Mouse (Mus musculus): ENCODE data around the gene Cldn6. TPM values are rescaled to one million over a fixed set of nuclear protein-coding genes. Genes with fewer than 3 reads are reported as not detected.

Cldn6 gene
- total RNA-seq (2021), result not detected

DNA sequence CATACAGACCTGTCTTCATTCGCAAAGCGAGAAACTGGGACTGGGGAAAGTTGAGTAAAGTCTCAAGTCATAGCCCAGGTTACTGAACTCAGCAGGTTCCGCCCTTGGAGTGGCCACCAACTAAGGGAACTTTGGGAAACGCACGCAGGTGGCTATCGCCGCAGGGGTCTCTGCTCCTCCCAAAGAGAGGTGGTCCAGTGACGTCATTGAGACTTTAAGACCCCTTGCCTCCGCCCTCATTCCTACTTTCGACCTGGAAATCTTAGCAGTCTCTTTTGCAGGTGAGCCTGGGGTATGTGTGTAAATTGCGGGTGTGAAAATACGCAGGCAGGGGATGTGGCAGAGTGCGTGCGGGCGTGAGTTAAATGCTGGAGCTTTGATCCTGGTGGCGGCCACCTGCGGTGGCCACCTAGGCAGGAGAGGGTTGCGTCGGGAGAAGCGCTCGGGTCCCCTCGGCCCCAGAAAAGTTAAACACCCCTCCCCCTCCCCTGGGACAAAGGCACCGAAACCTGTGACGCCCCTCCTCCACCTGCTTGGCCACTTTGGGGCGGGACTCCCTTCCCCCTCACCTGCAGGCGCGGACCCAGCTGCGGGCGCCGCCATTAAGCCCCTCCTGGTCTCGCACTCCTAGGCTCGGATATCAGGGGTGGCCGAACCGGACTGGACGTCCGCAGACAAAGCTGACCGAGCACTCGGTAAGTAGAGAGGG lies at the start of gene Cldn6:
Gene Cldn6, plus strand, starts transcription at position 123 of the 709 bp plus-strand sequence.
- DNase-seq (ENCODE audit: low spot score), result no peak
- intact Hi-C loops (cut with DNase I), result loop anchor here (1.0 kb wide), 1 partner anchor 46 kb away; no protein-coding TSS in a partner anchor

GRCm38 (mm10) chr17:23630195-23631020 lies 48.6 kb upstream of the Cldn6 start:
- peak; percentile 49 for DNase-seq (ENCODE audit: low spot score)
- intact Hi-C loops (cut with DNase I), result loop anchor here (1.0 kb wide), 1 partner anchor 60 kb away; no protein-coding TSS in a partner anchor

DNA sequence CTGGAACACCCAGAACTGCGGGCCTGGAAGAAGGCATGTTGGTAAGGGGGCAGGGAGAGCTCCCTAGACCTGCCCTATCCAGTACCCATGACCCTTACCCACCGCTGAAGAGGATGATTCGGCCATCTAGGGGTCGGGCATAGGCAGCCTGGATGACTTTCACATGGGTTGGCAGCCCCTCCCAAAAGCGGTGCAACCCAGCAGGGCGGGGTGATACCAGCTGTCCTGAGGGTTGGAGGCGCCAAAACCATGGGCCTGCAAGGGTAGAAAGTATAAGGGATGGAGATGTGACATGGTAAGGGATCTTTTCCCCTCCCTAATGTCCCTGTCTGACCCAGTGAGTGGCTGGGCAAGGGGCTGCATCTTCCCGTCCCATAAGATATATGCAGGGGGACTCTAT lies 47.8 kb upstream of the Cldn6 start:
- intact Hi-C loops (cut with DNase I), result no loop called here

DNA sequence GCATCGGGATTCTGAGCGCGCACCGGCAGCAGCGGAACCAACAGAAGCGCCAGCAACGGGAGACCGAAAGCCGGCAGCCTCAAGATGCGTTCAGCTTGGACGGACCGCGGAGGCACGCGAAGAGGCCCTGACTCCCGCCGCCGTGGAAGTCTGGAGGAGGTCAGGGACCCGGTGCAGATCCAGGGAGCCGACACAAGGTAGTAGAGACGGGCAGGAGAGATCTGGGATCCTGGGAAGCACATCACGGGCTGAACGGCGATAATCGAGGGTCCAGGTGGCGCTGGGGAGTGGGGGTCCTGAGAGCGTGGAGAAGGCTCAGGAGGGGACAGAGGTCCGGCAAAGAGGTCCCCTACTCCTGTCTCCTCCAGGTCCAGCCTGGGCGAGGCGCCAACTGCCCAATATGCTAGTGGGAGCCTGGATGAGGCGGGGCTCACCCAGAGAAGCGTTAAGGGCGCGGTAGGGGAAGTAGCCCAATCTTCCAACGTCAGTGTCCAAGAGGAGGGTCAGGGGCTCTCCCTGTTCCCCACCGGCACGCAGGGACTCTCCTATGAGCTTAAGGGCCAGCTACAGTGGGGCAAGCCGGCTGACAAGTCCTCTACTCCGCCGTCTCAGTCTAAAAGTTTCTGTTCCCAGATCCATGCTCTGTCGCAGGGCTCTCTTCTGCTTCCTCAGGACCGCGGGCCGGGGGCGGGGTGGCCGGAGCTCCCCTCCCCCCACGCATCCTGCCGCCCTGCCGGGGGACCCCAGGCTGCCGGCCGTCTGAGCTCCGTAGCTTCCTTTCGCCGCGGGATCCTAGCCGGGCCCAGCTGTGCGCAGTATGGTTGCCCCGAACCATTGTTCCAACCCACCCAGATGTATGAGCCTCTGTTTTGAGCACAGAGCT lies 34.2 kb upstream of the Cldn6 start, which contains the start of gene Mmp25:
Gene Mmp25, minus strand, starts transcription at position 665 of the 883 bp plus-strand sequence.
- DNase-seq (ENCODE audit: low spot score), result no peak
- intact Hi-C loops (cut with DNase I), result no loop called here

More for the DNA sequence above, 47.8 kb upstream of the Cldn6 start:
- no peak for DNase-seq (ENCODE audit: low spot score)

DNA sequence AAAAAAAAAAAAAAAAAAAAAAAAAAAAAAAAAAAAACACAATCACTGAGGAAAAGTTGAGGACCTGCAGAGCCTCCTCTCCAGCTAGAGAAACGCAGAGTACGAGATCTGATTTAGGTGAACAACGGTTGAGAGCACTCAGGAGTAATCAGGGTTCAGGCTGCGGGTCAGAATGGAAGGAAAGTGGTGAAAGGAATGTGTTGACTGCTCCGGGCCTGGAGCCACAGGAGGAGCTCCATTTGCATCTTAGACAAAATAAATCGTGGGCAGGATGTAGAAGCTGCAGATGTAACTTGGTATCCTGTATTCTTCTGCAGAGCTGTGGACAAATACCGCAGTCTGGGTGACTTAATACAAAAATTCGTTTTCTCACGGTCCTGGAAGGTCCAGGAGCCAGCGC lies 33.2 kb upstream of the Cldn6 start:
- intact Hi-C loops (cut with DNase I), result no loop called here
- DNase-seq (ENCODE audit: low spot score), result no peak

DNA sequence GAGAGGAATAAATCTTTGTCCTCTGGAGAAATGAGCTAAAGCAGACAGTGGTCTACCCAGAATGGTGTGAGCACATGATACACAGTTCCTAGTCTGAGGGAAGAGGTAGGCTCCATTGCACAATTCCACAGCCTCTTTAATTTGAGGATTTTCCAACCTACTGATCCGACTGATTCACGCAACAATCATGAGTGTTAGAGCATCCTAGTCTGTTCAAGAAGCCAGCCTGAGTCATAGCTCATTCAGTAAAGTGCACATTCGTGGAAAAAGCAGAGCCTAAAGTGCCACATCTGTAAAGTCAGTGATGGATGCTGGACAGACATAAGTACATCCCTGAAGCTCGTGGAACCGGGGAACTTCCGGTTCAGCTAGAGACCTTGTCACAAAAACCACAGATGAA lies 27.7 kb upstream of the Cldn6 start:
- intact Hi-C loops (cut with DNase I), result no loop called here
- no peak for DNase-seq (ENCODE audit: low spot score)

GRCm38 (mm10) chr17:23653324-23653723 lies 25.7 kb upstream of the Cldn6 start:
- DNase-seq (ENCODE audit: low spot score), result no peak
- intact Hi-C loops (cut with DNase I), result no loop called here

- no peak for DNase-seq (ENCODE audit: low spot score)
- intact Hi-C loops (cut with DNase I), result no loop called here
Observed at GRCm38 (mm10) chr17:23654001-23654400, 25.0 kb upstream of the Cldn6 start.

DNA sequence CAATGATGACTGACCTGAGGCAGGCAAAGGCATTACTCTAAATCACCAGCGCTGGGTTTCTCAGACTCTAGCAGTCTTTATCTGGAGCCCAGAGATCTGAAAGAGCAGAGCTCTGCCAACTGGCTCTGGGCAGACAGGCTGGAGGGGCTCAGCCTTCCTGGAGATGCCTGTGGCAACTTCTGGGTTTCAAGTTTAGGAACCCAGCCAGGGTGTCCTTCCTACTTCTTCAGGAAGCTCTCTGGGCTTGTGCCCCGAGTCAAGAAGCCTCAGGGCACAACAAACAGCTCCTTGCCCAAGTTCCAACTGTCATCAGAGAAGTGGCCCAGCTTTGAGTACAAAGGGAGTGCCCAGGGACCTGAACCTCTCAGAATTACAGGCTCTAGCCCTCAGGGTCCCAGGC lies 24.6 kb upstream of the Cldn6 start:
- intact Hi-C loops (cut with DNase I), result no loop called here
- DNase-seq (ENCODE audit: low spot score), result no peak

DNA sequence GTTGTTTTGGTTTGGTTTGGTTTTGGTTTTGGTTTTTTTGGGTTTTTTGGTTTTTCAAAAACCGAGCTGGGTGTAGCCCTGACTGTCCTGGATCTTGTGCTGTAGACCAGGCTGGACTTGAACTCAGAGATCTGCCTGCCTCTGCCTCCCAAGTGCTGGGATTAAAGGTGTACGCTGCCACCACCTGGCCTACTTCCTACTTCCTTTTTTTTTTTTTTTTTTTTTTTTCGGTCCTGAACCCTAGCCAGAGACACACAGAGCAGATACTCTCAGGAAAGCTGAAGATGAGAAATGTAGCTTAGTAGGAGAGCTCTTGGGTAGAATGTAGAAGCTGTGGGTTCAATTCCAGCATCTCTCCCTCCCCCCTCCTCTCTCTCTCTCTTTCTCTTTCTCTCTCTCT lies 20.6 kb upstream of the Cldn6 start:
- DNase-seq (ENCODE audit: low spot score), result no peak
- intact Hi-C loops (cut with DNase I), result no loop called here

GRCm38 (mm10) chr17:23660117-23660875 lies 18.8 kb upstream of the Cldn6 start, which contains the start of gene Bicdl2:
Gene Bicdl2, plus strand, starts transcription at chr17:23660506.
- DNase-seq (ENCODE audit: low spot score), result no peak

GRCm38 (mm10) chr17:23660876-23661200 lies 18.2 kb upstream of the Cldn6 start:
- no peak for DNase-seq (ENCODE audit: low spot score)
- intact Hi-C loops (cut with DNase I), result loop anchor here (1.0 kb wide), 1 partner anchor 44 kb away; no protein-coding TSS in a partner anchor

More at GRCm38 (mm10) chr17:23660117-23660875, 18.8 kb upstream of the Cldn6 start, which contains the start of gene Bicdl2:
- intact Hi-C loops (cut with DNase I), result no loop called here

DNA sequence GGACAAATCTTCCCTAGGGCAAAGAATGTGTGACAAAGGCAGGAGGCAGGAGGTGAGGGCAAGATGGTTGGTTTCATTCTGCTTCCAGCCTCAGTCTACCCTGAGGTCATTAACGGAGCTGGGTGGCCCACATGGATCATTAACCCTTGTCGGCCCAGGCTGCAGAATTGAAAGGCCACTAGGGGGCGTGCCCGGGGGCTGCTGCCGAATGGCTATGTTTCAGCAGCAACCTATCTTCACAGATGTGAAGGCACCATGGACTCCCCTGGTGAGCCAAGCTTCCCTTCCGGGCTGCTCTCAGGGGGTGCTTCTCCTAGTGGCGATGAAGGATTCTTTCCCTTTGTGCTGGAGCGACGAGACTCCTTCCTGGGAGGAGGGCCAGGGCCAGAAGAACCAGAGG lies 17.5 kb upstream of the Cldn6 start:
- no peak for DNase-seq (ENCODE audit: low spot score)
- intact Hi-C loops (cut with DNase I), result loop anchor here (1.0 kb wide), 1 partner anchor 44 kb away; no protein-coding TSS in a partner anchor

- intact Hi-C loops (cut with DNase I), result no loop called here
- DNase-seq (ENCODE audit: low spot score), result no peak
Observed at GRCm38 (mm10) chr17:23664556-23665021, 14.5 kb upstream of the Cldn6 start.

DNA sequence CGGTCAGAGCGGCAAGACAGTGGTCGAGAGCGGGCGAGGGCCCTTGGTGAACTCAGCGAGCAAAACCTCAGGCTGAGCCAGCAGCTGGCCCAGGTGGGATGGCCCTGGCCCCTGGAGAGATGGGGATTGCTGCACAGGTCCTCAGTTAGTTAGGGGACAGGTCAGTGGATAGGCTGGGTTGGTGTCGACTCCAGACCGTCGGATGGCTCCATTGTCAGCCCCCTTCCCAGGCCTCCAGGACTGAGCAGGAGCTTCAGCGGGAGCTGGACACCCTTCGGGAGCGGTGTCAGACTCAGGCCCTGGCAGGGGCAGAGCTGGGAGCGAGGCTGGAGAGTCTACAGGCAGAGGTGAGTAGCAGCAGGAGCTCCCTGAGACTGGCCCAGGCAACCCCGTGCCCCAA lies 13.5 kb upstream of the Cldn6 start:
- DNase-seq (ENCODE audit: low spot score), result no peak
- intact Hi-C loops (cut with DNase I), result no loop called here

DNA sequence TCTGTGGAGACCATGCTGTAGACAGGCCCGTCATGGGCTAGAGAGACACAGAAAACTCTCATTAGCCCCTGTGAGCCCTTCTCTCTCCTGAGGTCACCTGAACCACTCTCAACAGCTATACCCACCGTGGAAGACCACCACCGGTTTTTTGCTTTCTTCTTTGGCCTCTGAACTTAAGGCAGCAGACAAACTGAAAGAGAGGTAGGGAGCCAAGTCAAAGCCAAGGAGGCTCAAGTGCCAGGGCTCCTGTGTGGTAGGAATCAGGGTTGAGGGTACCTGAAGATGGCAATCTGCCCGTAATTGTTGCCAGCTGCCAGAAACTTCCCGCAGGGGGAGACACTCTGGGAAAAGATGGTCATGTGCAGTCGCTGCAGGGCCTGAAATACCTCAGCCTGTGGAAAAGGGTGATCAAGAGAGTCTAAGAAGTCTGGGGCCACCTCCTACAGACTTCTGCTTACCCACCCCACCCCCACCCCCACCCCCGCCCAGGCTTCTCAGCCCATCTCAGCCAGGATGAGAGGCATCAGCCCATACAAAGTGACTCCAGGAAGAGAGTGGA lies 8.5 kb upstream of the Cldn6 start:
- intact Hi-C loops (cut with DNase I), result loop anchor here (5.0 kb wide), 1 partner anchor 108 kb away; the partner anchor contains the start of gene Zfp213
- DNase-seq (ENCODE audit: low spot score), result no peak

- intact Hi-C loops (cut with DNase I), result loop anchor here (5.0 kb wide), 1 partner anchor 109 kb away; the partner anchor contains the start of gene Zfp213
- DNase-seq (ENCODE audit: low spot score), result no peak
Observed at GRCm38 (mm10) chr17:23671519-23671918, 7.5 kb upstream of the Cldn6 start.

DNA sequence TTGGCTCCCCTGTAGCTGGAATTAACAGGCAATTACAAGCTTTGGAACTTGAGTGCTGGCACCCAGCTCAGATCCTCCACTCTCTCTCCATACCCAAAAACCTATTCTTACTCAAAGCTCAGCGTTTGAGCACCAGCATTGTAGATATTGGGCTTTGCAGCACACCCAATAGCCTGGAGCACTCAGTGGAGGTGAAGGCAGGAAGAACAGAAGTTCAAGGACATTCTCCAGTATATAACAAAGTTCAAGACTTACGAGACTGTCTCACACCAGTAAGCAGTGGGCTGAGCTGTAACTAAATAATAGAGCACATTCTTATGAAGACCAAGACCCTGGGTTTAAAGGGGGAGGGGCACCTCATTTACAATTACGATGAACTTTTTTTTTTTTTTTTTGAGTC lies 6.3 kb upstream of the Cldn6 start:
- intact Hi-C loops (cut with DNase I), result loop anchor here (5.0 kb wide), 1 partner anchor 110 kb away; the partner anchor contains the start of gene Zfp213
- no peak for DNase-seq (ENCODE audit: low spot score)
